10 mouse cellular contexts compared by ENCODE assay signal in the genomic region with DNA sequence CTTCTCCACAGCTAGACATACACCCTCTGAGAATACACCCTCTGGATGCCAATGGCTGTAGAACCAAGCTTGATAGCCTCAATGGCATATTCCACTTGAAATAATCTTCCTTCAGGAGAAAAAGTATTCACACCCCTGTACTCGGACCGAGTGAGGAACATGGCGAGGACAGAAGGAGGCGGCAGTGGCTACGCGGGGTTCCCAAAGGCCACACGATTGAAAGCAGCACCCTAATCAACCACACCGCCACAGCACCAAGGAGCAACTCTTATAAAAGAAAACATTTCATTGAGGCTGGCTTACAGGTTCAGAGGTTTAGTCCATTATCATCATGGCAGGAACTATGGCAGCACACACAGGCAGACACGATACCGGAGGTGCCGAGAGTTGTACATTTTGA. TPM values are rescaled to one million over a fixed set of nuclear protein-coding genes. Genes with fewer than 3 reads are reported as not detected.
"Had no signal": no experiment of that assay in that cellular context is flagged by ENCODE, and none has a peak within 500 bp of the region (broad histone marks: within the 10 kb centered on the region; RNA-seq: fewer than 3 reads in every experiment).

No protein-coding gene starts in this region.

RNA-seq across cellular contexts. Expression of gene Il22ra1, which starts 11.5 kb away (rescaled TPM):
- polyA plus RNA-seq: lung, postnatal 0 days; macrophage; midbrain, embryonic 10.5 days; midbrain, embryonic 12.5 days; midbrain, embryonic 14.5 days; midbrain, embryonic 16.5 days; neural tube, embryonic 11.5 days; neural tube, embryonic 13.5 days; neural tube, embryonic 15.5 days had no signal

RNA-seq across cellular contexts. Expression of gene Ifnlr1, which starts 30.4 kb away (rescaled TPM):
- polyA plus RNA-seq: myocyte had no signal
